Mouse (Mus musculus): ENCODE measurements at regions not wholly inside any gene's neighbourhood (a gene's known extent, or its start where the extent isn't known, plus 50 kb on each side); places are given as distances from the start of the nearest gene placed in this dataset.

DNA sequence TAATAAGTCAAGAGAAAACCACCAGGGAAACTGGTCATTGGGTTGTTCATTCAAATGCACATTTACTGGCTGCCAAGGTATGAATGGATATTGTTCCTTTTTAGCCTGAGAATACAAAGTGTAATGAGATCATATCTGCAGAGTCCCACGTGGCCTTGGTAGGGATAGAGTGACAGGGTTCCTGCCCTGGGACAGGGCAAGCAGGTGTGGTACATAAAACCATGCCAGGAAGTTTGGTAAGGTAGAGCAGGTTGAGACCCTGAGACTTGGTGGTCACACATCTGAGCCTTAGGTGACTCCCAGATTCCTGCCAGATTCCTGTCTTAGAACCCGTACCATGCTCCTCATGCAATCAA lies 320.5 kb downstream of the Tm4sf1 start:
- no peak for TF ChIP-seq MAFK (IDR thresholded peaks at IDR 0.05; ENCODE audit: insufficient read depth, low read depth, low read length)
- no peak for TF ChIP-seq CHD2 (IDR thresholded peaks at IDR 0.05; ENCODE audit: low read depth, low read length)
- TF ChIP-seq HCFC1 (IDR thresholded peaks at IDR 0.05; ENCODE audit: borderline replicate concordance, insufficient read depth, low read length): no peak
- no peak for TF ChIP-seq ZC3H11A (IDR thresholded peaks at IDR 0.05; ENCODE audit: borderline replicate concordance, low read depth, low read length)

Measured in ES-E14 (cell line).